Mouse (Mus musculus) CD4-positive, CD25-positive, alpha-beta regulatory T cell, adult 2 months (primary cell): ENCODE measurements around the gene Rrp15.

Source experiments
- DNase-seq: peaks from one replicate; pipeline ENCODE4 v3.0.0-alpha.2; 2012; ENCODE audit warnings: low read depth, low spot score

Gene Rrp15

GRCm38 (mm10) chr1:186675263-186675662, 73.9 kb downstream of the Rrp15 start:
- no peak for DNase-seq

GRCm38 (mm10) chr1:186674621-186675020, 74.5 kb downstream of the Rrp15 start:
- DNase-seq = no peak

GRCm38 (mm10) chr1:186673166-186673565, 76.0 kb downstream of the Rrp15 start:
- DNase-seq = no peak
